Mouse (Mus musculus) olfactory bulb, adult 2 months (tissue): ENCODE data around the gene Ift88.

ENCODE experiments used
- CTCF ChIP-seq: fragments of 200-500 bp; IDR thresholded peaks from 2 replicates; pipeline ENCODE4 v1.5.1; 2012; ENCODE audit warnings: low read depth, mild to moderate bottlenecking, low read length, moderate library complexity; ENCODE audit not compliant: insufficient read depth
- POLR2A ChIP-seq: fragments of 200-500 bp; IDR thresholded peaks from 2 replicates; pipeline ENCODE4 v1.6.1; 2012; ENCODE audit warnings: mild to moderate bottlenecking, low read depth, low read length, moderate library complexity; ENCODE audit not compliant: insufficient read depth

DNA sequence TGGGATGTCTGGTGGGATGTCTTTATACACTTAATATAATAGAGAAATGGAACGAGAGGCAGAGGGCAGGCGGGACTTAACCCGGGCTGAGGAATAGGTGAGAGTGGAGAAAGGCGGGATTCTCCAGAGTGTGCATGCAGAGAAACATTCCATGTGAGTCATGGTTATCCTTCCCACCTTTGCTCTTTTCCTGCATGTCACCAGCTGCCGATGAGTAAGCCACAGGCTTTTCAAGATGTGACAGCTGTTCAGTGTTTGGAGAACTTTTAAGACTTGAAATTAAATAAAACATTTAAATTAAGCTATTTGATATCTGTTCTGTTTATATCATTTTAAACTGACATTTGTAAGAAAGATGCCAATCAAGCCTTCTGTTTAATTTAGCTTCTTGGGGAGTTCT lies 36.0 kb downstream of the Ift88 start:
- TF ChIP-seq CTCF = no peak
- TF ChIP-seq POLR2A = no peak
